Mouse (Mus musculus) erythroblast, embryonic 14.5 days (primary cell): ENCODE results near the gene Tm6sf1. TPM values are rescaled to one million over a fixed set of nuclear protein-coding genes. Genes with fewer than 3 reads are reported as not detected.

Experiments
- H3K27me3 ChIP-seq: 2 replicates; pipeline ENCODE4 v1.6.1; 2012; ENCODE audit warnings: inconsistent platforms; ENCODE audit not compliant: control insufficient read depth
- H3K36me3 ChIP-seq: 2 replicates; pipeline ENCODE4 v1.6.1; 2012; ENCODE audit warnings: mild to moderate bottlenecking, inconsistent platforms; ENCODE audit not compliant: control insufficient read depth
- H3K4me1 ChIP-seq: 2 replicates; pipeline ENCODE4 v1.6.1; 2012; ENCODE audit warnings: inconsistent platforms; ENCODE audit not compliant: control insufficient read depth
- H3K4me3 ChIP-seq: replicated peaks from 2 replicates; pipeline ENCODE3; 2012; ENCODE audit warnings: moderate library complexity, mild to moderate bottlenecking, inconsistent platforms
- H3K9me3 ChIP-seq: 2 replicates; pipeline ENCODE4 v1.6.1; 2012; ENCODE audit warnings: low read length, inconsistent platforms, mixed read lengths; ENCODE audit not compliant: control insufficient read depth
- GATA1 ChIP-seq: IDR thresholded peaks from 2 replicates; pipeline ENCODE4 v1.6.1; 2012; ENCODE audit warnings: low read length, inconsistent platforms, mixed read lengths
- TAL1 ChIP-seq: IDR thresholded peaks from 3 replicates; pipeline ENCODE4 v1.6.1; 2012; ENCODE audit warnings: low read length, inconsistent platforms, mixed read lengths
- polyA plus RNA-seq: library from polyadenylated mRNA; stranded (reverse); fragments of >175 nt; gene quantifications from 2 replicates; pipeline ENCODE4 v1.2.3, GENCODE M21; 2012

Tm6sf1 gene
- polyA plus RNA-seq, 1 experiment = 0.06 TPM

- Histone ChIP-seq H3K4me3 (no peak overlapping the region), H3K9me3 (no peaks in the 10 kb centered on the region), H3K4me1 (peaks cover 2% of the 10 kb centered on the region; the same call in 1 of the 2 replicates), H3K36me3 (no peaks in the 10 kb centered on the region), H3K27me3 (peaks cover 80% of the 10 kb centered on the region)
- no peak for TF ChIP-seq TAL1
- TF ChIP-seq GATA1 = no peak
These were observed 1.3 kb downstream of the Tm6sf1 start for GRCm38 (mm10) chr7:81860071-81860470.

- no peak overlapping the region for H3K4me3 ChIP-seq
- peaks cover 2% of the 10 kb centered on the region; the same call in 1 of the 2 replicates for H3K4me1 ChIP-seq
- no peaks in the 10 kb centered on the region for H3K9me3 ChIP-seq
- TF ChIP-seq TAL1 = no peak
- no peak for TF ChIP-seq GATA1
- H3K36me3 ChIP-seq = no peaks in the 10 kb centered on the region
- H3K27me3 ChIP-seq = peaks cover 81% of the 10 kb centered on the region
These were observed 2.2 kb downstream of the Tm6sf1 start for GRCm38 (mm10) chr7:81860996-81861395.

- Histone ChIP-seq H3K9me3 (no peaks in the 10 kb centered on the region), H3K27me3 (peaks cover 77% of the 10 kb centered on the region), H3K4me1 (peaks cover 2% of the 10 kb centered on the region; the same call in 1 of the 2 replicates), H3K36me3 (no peaks in the 10 kb centered on the region), H3K4me3 (no peak overlapping the region)
- no peak for TF ChIP-seq GATA1
- TF ChIP-seq TAL1 = no peak
These were observed 2.7 kb downstream of the Tm6sf1 start for GRCm38 (mm10) chr7:81861461-81861860.

GRCm38 (mm10) chr7:81861921-81862320 lies 3.1 kb downstream of the Tm6sf1 start:
- no peaks in the 10 kb centered on the region for H3K36me3 ChIP-seq
- peaks cover 2% of the 10 kb centered on the region; the same call in 1 of the 2 replicates for H3K4me1 ChIP-seq
- H3K27me3 ChIP-seq = peaks cover 72% of the 10 kb centered on the region
- TF ChIP-seq TAL1 (no peak), GATA1 (no peak)
- H3K9me3 ChIP-seq = no peaks in the 10 kb centered on the region
- H3K4me3 ChIP-seq = no peak overlapping the region

- Histone ChIP-seq H3K27me3 (peaks cover 65% of the 10 kb centered on the region), H3K4me1 (peaks cover 2% of the 10 kb centered on the region; the same call in 1 of the 2 replicates), H3K36me3 (no peaks in the 10 kb centered on the region), H3K4me3 (no peak overlapping the region), H3K9me3 (no peaks in the 10 kb centered on the region)
- TF ChIP-seq TAL1 = no peak
- TF ChIP-seq GATA1 = no peak
These were observed 4.1 kb downstream of the Tm6sf1 start for GRCm38 (mm10) chr7:81862587-81863583.

GRCm38 (mm10) chr7:81864552-81864951 lies 5.8 kb downstream of the Tm6sf1 start:
- no peaks in the 10 kb centered on the region for H3K36me3 ChIP-seq
- H3K4me1 ChIP-seq = peaks cover 2% of the 10 kb centered on the region; the same call in 1 of the 2 replicates
- peaks cover 49% of the 10 kb centered on the region for H3K27me3 ChIP-seq
- no peak for TF ChIP-seq GATA1
- no peak for TF ChIP-seq TAL1
- no peak overlapping the region for H3K4me3 ChIP-seq
- H3K9me3 ChIP-seq = no peaks in the 10 kb centered on the region

GRCm38 (mm10) chr7:81865937-81866336 lies 7.1 kb downstream of the Tm6sf1 start:
- TF ChIP-seq TAL1 (no peak), GATA1 (no peak)
- Histone ChIP-seq H3K4me3 (no peak overlapping the region), H3K4me1 (peaks cover 2% of the 10 kb centered on the region; the same call in 1 of the 2 replicates), H3K27me3 (peaks cover 39% of the 10 kb centered on the region), H3K36me3 (no peaks in the 10 kb centered on the region), H3K9me3 (no peaks in the 10 kb centered on the region)

- H3K4me1 ChIP-seq = peaks cover 2% of the 10 kb centered on the region; the same call in 1 of the 2 replicates
- no peaks in the 10 kb centered on the region for H3K36me3 ChIP-seq
- TF ChIP-seq GATA1 (no peak), TAL1 (no peak)
- H3K9me3 ChIP-seq = no peaks in the 10 kb centered on the region
- H3K27me3 ChIP-seq = peaks cover 25% of the 10 kb centered on the region
- no peak overlapping the region for H3K4me3 ChIP-seq
These were observed 8.6 kb downstream of the Tm6sf1 start for GRCm38 (mm10) chr7:81867231-81867930.

GRCm38 (mm10) chr7:81868158-81868557 lies 9.4 kb downstream of the Tm6sf1 start:
- Histone ChIP-seq H3K4me1 (no peaks in the 10 kb centered on the region), H3K4me3 (no peak overlapping the region), H3K9me3 (no peaks in the 10 kb centered on the region), H3K27me3 (peaks cover 17% of the 10 kb centered on the region), H3K36me3 (no peaks in the 10 kb centered on the region)
- TF ChIP-seq GATA1 (no peak), TAL1 (no peak)
